Mouse (Mus musculus) stomach, postnatal 0 days (tissue): ENCODE measurements around the gene Gpr155. TPM values are rescaled to one million over a fixed set of nuclear protein-coding genes. Genes with fewer than 3 reads are reported as not detected.

Source experiments
- ATAC-seq: fragments of 200-750 bp; cut with Nextera tagmentation; 2 replicates; pipeline ENCODE4 v1.8.0; 2017; ENCODE audit not compliant: low FRiP score, low TSS enrichment
- DNase-seq: peaks from one replicate; pipeline ENCODE4 v3.0.0-alpha.2; 2016; ENCODE audit warnings: low spot score
- H3K27ac ChIP-seq: fragments of 300-500 bp; sonication (generic); replicated peaks from 2 replicates; pipeline ENCODE4 v1.5.1; 2014; ENCODE audit warnings: mild to moderate bottlenecking, control low read depth
- H3K27me3 ChIP-seq: fragments of 300-500 bp; sonication (generic); 2 replicates; pipeline ENCODE4 v1.6.1; 2014; ENCODE audit warnings: low read length; ENCODE audit not compliant: control insufficient read depth, insufficient read depth
- H3K36me3 ChIP-seq: fragments of 300-500 bp; sonication (generic); 2 replicates; pipeline ENCODE4 v1.6.1; 2014; ENCODE audit warnings: low read length, mixed read lengths; ENCODE audit not compliant: control insufficient read depth, insufficient read depth
- H3K4me1 ChIP-seq: fragments of 300-500 bp; sonication (generic); replicated peaks from 2 replicates; pipeline ENCODE4 v1.6.1; 2014; ENCODE audit warnings: antibody characterized with exemption; ENCODE audit not compliant: control insufficient read depth, insufficient read depth
- H3K4me2 ChIP-seq: fragments of 300-500 bp; sonication (generic); replicated peaks from 2 replicates; pipeline ENCODE4 v1.6.1; 2014; ENCODE audit warnings: low read depth, mild to moderate bottlenecking, control low read depth, moderate library complexity
- H3K4me3 ChIP-seq: fragments of 300-500 bp; sonication (generic); 2 replicates; pipeline ENCODE4 v1.5.1; 2014; ENCODE audit warnings: low read depth, low read length, control low read depth
- H3K9ac ChIP-seq: fragments of 300-500 bp; sonication (generic); 2 replicates; pipeline ENCODE4 v1.6.1; 2014; ENCODE audit warnings: mild to moderate bottlenecking, low read length, control low read depth, mixed read lengths
- H3K9me3 ChIP-seq: fragments of 300-500 bp; sonication (generic); 2 replicates; pipeline ENCODE4 v1.6.1; 2016; ENCODE audit warnings: low read length; ENCODE audit not compliant: control insufficient read depth
- CTCF ChIP-seq: IDR thresholded peaks from 2 replicates; pipeline ENCODE4 v1.5.1; 2016; ENCODE audit warnings: antibody characterized with exemption, low read depth, mild to moderate bottlenecking, moderate library complexity
- EP300 ChIP-seq: optimal IDR thresholded peaks from 2 replicates; pipeline ENCODE3; 2016; ENCODE audit warnings: antibody characterized with exemption
- WGBS: fragments of 180-500 bp; shearing (Covaris S2); extraction: QIAGEN DNeasy Blood & Tissue Kit; methylation state at CpG from one replicate; pipeline ENCODE4 v1.1.7; 2014; 5-methylcytosine and 5-hydroxymethylcytosine counted together
- polyA plus RNA-seq: library from polyadenylated mRNA; unstranded; fragments of >200 nt; fragmentation: Nextera tagmentation; extraction: Ambion mirVana; gene quantifications from 2 replicates; pipeline ENCODE4 v1.2.1, GENCODE M21; 2015

Gpr155 gene
- polyA plus RNA-seq, 1 experiment from 2014 or later, result 11.8 TPM

DNA sequence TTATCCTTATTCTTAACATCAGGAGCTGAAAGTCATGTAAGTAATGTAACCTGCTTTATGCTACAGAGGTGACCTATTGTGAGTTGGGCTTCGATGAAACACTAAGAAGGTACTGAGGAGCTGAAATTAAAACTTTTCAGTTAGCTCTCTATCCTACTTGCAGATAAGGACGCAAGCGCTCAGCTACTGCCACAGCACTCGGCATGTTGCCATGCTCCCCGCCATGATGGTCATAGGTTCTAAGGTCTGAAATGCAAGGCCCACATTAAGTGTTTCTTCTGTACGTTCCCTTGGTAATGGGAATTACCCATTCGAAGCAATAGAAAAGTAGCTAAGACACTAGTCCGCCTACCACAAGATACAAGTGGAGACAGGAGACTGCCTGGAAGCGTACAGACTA, 83.7 kb downstream of the Gpr155 start:
- Histone ChIP-seq H3K4me1 (no peaks in the 10 kb centered on the region), H3K4me3 (no peak overlapping the region), H3K9ac (no peak overlapping the region), H3K36me3 (peaks cover 12% of the 10 kb centered on the region), H3K27me3 (no peaks in the 10 kb centered on the region), H3K27ac (no peak overlapping the region), H3K9me3 (no peaks in the 10 kb centered on the region), H3K4me2 (no peak overlapping the region)
- DNase-seq (no peak), ATAC-seq (no peak)
- WGBS, result 89% methylated on average over 9 of the region's 9 CpGs
- TF ChIP-seq EP300 (no peak), CTCF (no peak)

DNA sequence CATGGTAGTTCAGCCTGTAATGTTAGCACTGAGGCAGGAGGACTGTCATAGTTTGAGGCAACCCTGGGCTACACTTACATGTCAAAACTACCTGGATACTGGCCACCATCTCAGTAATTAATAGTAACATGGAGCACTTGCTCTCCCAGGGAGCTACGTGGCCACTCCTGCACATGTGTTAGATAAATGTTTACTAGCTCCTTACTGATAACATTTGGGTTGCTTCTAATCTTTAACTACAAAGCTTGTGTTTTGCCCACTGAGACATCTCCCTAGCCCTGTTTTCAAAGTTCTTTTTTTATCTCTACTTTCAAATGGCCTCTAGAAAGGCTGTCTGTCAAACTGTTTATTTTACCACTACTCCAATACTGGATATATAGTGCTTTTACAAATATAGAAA, 84.4 kb downstream of the Gpr155 start:
- TF ChIP-seq CTCF (no peak), EP300 (no peak)
- Histone ChIP-seq H3K36me3 (peaks cover 10% of the 10 kb centered on the region), H3K4me3 (no peak overlapping the region), H3K27ac (no peak overlapping the region), H3K4me1 (no peaks in the 10 kb centered on the region), H3K9me3 (no peaks in the 10 kb centered on the region), H3K27me3 (no peaks in the 10 kb centered on the region), H3K4me2 (no peak overlapping the region), H3K9ac (no peak overlapping the region)
- ATAC-seq (no peak), DNase-seq (no peak)
- 45% methylated on average over 1 of the region's 1 CpGs for WGBS

DNA sequence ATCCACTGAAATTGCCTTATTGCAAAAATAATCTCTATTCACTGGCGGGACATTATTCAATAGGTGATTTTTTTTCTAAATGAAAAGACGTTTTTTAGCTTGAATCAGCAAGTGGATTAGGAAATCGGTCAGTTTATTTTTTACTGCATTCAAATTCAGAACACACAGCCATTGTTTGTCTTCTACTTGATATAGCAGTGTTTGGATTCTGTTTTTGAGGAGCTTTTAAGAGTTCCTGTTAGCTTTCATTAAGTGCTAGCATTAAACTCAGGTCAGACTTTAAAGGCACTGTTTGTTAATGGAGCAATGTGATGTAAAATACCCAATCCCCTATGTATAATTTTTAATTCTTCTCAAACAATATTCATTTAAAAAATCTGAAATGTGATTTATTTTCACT, 87.5 kb downstream of the Gpr155 start:
- H3K4me1 ChIP-seq, result no peaks in the 10 kb centered on the region
- 71% methylated on average over 3 of the region's 3 CpGs for WGBS
- H3K27ac ChIP-seq, result no peak overlapping the region
- no peak for TF ChIP-seq EP300
- no peak for TF ChIP-seq CTCF
- DNase-seq, result no peak
- no peak overlapping the region for H3K4me2 ChIP-seq
- no peaks in the 10 kb centered on the region for H3K9me3 ChIP-seq
- no peaks in the 10 kb centered on the region for H3K27me3 ChIP-seq
- H3K36me3 ChIP-seq, result peaks cover 9% of the 10 kb centered on the region
- no peak overlapping the region for H3K9ac ChIP-seq
- no peak for ATAC-seq
- H3K4me3 ChIP-seq, result no peak overlapping the region

DNA sequence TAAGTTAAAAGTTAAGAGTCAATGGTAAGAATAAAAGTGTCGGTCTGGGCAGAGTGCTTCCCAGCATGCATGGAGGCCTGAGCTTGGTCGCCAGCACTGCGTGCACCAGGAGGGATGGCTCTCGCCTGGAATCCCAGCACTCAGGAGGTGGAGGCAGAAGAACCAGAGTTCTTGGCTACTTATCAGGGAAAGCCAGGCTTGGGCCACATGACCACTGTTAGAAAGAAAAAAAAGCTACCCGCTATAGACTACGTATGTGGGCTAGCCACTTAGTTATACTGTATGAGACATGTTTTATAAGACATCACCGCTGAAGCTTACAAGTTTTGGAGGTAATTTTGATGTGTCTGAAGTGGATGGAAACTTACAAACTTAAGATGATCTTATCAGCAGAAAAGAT, 88.2 kb downstream of the Gpr155 start:
- no peak for TF ChIP-seq EP300
- TF ChIP-seq CTCF, result no peak
- no peak overlapping the region for H3K9ac ChIP-seq
- H3K9me3 ChIP-seq, result no peaks in the 10 kb centered on the region
- 93% methylated on average over 7 of the region's 7 CpGs for WGBS
- H3K4me1 ChIP-seq, result no peaks in the 10 kb centered on the region
- no peak for ATAC-seq
- H3K27ac ChIP-seq, result no peak overlapping the region
- no peak overlapping the region for H3K4me3 ChIP-seq
- no peak for DNase-seq
- no peak overlapping the region for H3K4me2 ChIP-seq
- H3K36me3 ChIP-seq, result peaks cover 9% of the 10 kb centered on the region
- no peaks in the 10 kb centered on the region for H3K27me3 ChIP-seq

DNA sequence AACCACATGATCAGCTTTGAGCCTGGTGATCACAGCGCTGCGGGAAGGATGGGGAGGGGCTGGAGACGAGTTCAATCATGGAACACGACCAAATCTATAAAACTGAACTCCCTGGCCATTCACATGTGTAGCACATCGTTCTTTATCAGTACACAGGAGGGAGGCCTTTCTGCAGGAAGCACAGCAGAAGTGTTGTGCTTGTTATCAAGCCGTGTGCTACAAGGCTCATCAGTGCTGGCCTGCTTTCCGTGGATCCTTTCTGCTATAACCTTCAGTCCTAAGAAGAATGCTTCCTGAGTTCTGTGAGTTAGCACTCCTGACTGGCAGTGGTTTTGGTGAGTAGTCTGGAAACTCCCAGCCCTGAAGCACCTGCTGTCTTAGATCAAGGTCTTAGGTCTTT, 91.3 kb downstream of the Gpr155 start:
- DNase-seq, result no peak
- peaks cover 5% of the 10 kb centered on the region for H3K36me3 ChIP-seq
- ATAC-seq, result no peak
- H3K9me3 ChIP-seq, result no peaks in the 10 kb centered on the region
- no peak overlapping the region for H3K4me2 ChIP-seq
- TF ChIP-seq EP300, result no peak
- TF ChIP-seq CTCF, result no peak
- H3K4me3 ChIP-seq, result no peak overlapping the region
- H3K27me3 ChIP-seq, result no peaks in the 10 kb centered on the region
- WGBS, result 81% methylated on average over 7 of the region's 7 CpGs
- no peaks in the 10 kb centered on the region for H3K4me1 ChIP-seq
- no peak overlapping the region for H3K27ac ChIP-seq
- H3K9ac ChIP-seq, result no peak overlapping the region

Other genes with a start within 250 kb of the Gpr155 start
- gene Ola1, start 167.6 kb downstream of the Gpr155 start, polyA plus RNA-seq, result 58.4 and 62.4 TPM in 2 replicates
- gene Sp9, start 114.6 kb downstream of the Gpr155 start, polyA plus RNA-seq, result 0.02 TPM in 1 of 2 replicates, not detected in the other
- gene Scrn3, start 74.0 kb downstream of the Gpr155 start, polyA plus RNA-seq, result 8.6 and 9.2 TPM in 2 replicates
- gene Cir1, start 73.9 kb downstream of the Gpr155 start, polyA plus RNA-seq, result 17.3 and 19.6 TPM in 2 replicates
- 3.1 and 3.3 TPM in 2 replicates for gene Wipf1, start 143.2 kb upstream of the Gpr155 start, polyA plus RNA-seq
- 0.36 and 0.59 TPM in 2 replicates for gene Chrna1, start 193.8 kb upstream of the Gpr155 start, polyA plus RNA-seq